Mouse (Mus musculus) spleen, embryonic (tissue): ENCODE measurements at regions not wholly inside any gene's neighbourhood (a gene's known extent, or its start where the extent isn't known, plus 50 kb on each side); places are given as distances from the start of the nearest gene placed in this dataset.

Experiments
- CTCF ChIA-PET: fragments of 350-600 bp; sonication (Branson Sonifier 250); formaldehyde crosslinking; loops from one replicate; lab custom pipeline; 2022; lab: Charles Lee

- CTCF ChIA-PET = no interaction called here
These were observed 98.8 kb upstream of the Mapk10 start for GRCm38 (mm10) chr5:103309806-103310525.

GRCm38 (mm10) chr5:103305716-103306447 lies 94.7 kb upstream of the Mapk10 start:
- CTCF ChIA-PET = no interaction called here

GRCm38 (mm10) chr5:103304975-103305374 lies 93.8 kb upstream of the Mapk10 start:
- CTCF ChIA-PET = no interaction called here

DNA sequence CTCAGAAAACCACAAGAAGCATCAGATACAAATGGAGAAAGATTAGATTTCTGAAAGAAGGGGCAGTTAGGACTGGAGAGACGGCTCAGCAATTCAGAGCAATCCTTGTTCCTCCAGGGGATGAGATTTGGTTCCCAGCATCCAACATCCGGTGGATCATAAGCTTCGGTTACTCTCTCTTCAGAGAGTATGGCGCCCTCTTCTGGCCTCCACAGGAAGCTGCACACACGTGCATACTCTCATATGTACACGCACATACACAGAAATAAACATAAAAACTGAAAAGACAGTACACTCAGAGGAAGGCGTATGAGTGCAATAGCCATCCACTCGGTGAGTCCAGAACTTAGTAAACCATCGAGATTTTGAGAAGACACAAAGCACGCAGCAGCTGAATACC lies 91.6 kb upstream of the Mapk10 start:
- CTCF ChIA-PET = no interaction called here

- CTCF ChIA-PET = no interaction called here
These were observed 90.2 kb upstream of the Mapk10 start for GRCm38 (mm10) chr5:103301303-103301702.

DNA sequence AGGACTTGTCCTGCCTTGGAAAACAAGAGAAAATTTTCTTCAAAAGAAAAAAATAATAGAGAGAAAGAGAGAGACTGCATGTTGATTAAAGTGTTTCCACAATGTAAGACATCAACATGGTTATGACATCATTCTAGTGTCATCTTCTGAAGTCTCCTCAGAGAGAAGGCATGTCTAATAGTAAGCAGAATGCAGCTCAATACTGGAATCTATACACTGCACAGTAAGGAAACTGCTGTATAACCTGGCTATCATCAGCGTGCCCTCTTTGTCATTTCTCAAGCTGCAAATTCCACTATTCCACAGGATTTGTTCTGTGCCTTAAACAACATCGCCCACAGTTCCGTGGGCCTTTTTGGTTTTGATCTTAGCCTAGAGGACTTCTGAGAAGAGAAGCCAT lies 82.8 kb upstream of the Mapk10 start:
- CTCF ChIA-PET = no interaction called here

DNA sequence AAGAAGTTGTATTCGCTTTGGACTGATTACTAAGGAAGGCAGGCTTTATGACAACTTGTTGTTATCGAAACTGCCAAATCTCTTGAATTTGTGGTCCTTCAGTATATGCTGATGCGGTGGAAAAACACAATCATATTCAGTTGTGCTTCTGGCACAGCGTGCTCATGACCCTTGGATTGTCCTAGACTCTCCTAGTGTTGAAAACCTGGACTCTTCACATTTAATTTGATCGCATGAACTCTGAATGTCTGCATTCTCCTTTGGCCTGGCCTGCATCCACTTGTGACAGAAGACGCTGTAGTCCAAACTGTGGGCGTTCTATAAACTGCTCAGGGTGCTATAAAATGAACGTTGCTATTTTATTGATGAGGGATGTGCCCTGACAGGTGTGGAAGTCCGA lies 80.6 kb upstream of the Mapk10 start:
- CTCF ChIA-PET = no interaction called here

DNA sequence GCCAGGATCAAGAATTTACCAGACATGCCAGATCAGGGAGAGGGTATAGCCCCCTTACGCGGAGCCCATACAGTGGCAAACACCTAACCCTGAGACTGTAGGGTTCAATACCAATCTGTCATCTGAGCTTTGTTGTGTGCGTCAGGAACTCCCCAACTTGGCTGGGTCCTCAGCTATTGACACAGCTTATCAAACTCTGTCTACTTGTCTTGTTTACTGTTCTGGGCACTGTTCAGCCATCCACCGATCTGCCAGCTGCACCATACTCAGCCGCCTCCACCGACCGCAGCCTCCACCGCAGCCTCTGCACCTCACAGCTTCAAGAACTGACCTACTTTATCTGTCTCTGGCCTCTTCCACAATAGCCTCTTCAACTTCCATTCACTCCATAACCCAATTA lies 80.1 kb upstream of the Mapk10 start:
- CTCF ChIA-PET = no interaction called here

DNA sequence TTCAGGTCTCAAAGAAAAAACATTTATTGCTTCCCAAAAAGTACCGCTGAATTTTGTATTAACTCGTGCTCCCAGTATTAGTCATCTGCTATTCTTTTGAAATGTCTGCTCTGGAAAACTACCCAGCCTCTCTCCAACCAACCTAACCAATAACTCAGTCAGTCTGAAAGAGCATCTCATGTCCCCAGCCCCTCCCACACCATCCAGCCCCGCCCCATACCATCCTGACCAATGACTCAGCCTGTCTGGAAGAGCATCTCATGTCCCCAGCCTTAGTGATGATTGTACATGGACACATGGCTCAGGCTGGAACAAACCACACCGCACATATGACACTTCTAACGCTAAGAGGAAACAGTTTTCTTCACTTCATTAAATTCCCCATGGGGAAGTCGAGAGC lies 58.1 kb upstream of the Mapk10 start:
- CTCF ChIA-PET = no interaction called here

- CTCF ChIA-PET = no interaction called here
These were observed 53.8 kb upstream of the Mapk10 start for GRCm38 (mm10) chr5:103264903-103265302.

DNA sequence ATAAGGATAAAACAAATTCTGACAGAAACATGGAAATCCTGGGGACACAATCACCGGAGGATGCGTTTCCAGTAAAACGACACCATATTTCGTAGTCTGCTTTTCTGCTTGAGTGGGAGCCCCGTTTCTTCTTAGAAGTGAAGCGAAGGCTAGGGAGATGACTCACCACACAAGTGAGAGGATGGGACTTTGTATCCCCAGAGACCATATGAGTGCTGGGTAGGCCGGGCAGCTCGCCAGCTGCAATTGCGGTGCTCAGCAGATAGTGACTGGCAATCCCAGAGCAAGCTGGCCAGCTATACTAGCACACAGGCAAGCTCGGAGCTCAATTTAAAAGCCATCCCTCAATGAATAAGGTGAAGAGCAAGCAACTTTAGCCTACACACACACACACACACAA lies 50.3 kb upstream of the Mapk10 start:
- CTCF ChIA-PET = interaction anchor here (0.5 kb wide), 1 partner anchor 1049 kb away, joined by 3 read pairs; no protein-coding TSS in a partner anchor
